Mouse (Mus musculus): ENCODE measurements around the gene Dtx3. TPM values are rescaled to one million over a fixed set of nuclear protein-coding genes. Genes with fewer than 3 reads are reported as not detected.

Dtx3 gene
- polyA plus RNA-seq, 1 experiment, result 126 TPM

DNA sequence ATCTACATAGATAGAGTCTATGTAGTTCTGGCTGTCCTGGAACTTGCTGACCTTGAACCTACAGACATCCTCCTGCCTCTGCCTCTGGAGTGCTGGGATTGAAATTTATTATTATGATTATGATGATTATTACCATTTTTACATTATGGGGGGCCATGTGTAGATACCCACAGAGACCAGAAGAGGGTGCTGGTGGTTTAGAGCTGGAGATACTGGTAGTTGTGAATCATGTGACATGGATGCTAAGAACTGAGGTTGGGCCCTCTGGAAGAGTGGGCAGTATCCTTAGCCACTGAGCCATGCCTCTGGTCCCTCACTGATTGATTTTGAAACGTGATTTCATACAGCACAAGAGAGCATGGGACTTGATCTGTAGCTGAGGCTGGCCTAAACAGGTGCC lies 9.1 kb downstream of the Dtx3 start:
- H3K4me1 ChIP-seq (ENCODE audit: control insufficient read depth, insufficient read depth, low read length), result peaks cover 30% of the 10 kb centered on the region
- no peak overlapping the region for H3K27ac ChIP-seq (ENCODE audit: control insufficient read depth, insufficient read depth, low read depth, low read length)
- no peaks in the 10 kb centered on the region for H3K27me3 ChIP-seq (ENCODE audit: control insufficient read depth, insufficient read depth, low read length)
- no peak for TF ChIP-seq POLR2A (IDR thresholded peaks at IDR 0.05; ENCODE audit: control insufficient read depth, low read depth, low read length)
- TF ChIP-seq CTCF (IDR thresholded peaks at IDR 0.05; ENCODE audit: control insufficient read depth, insufficient read depth, insufficient replicate concordance, low read depth, low read length), result no peak
- no peaks in the 10 kb centered on the region for H3K36me3 ChIP-seq (ENCODE audit: control insufficient read depth, insufficient read depth, low read length)
- H3K4me3 ChIP-seq (ENCODE audit: control insufficient read depth, low read depth, low read length), result no peak overlapping the region

DNA sequence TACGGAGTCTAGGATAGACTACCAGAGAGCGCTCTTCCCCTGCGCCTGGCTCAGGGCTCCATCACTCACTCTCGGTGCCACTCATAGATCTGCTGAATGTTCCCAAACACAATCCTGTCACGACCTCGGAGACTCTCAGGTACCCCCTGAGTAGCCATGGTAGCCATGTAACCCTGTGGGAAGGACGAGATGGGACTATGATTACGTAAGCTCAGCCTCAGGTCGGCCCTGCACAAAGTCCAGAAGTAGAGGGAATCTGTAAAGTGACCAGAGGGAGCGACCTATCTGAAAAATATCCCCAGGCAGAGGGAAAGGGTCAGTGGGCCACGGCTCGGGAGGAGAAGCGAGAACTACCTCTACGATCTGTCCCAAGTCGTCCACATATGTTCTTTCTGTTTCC lies 10.0 kb downstream of the Dtx3 start:
- Histone ChIP-seq H3K27ac (ENCODE audit: control insufficient read depth, insufficient read depth, low read depth, low read length) (no peak overlapping the region), H3K4me1 (ENCODE audit: control insufficient read depth, insufficient read depth, low read length) (peaks cover 23% of the 10 kb centered on the region), H3K27me3 (ENCODE audit: control insufficient read depth, insufficient read depth, low read length) (no peaks in the 10 kb centered on the region), H3K4me3 (ENCODE audit: control insufficient read depth, low read depth, low read length) (no peak overlapping the region), H3K36me3 (ENCODE audit: control insufficient read depth, insufficient read depth, low read length) (no peaks in the 10 kb centered on the region)
- TF ChIP-seq CTCF (IDR thresholded peaks at IDR 0.05; ENCODE audit: control insufficient read depth, insufficient read depth, insufficient replicate concordance, low read depth, low read length), result no peak
- no peak for TF ChIP-seq POLR2A (IDR thresholded peaks at IDR 0.05; ENCODE audit: control insufficient read depth, low read depth, low read length)

DNA sequence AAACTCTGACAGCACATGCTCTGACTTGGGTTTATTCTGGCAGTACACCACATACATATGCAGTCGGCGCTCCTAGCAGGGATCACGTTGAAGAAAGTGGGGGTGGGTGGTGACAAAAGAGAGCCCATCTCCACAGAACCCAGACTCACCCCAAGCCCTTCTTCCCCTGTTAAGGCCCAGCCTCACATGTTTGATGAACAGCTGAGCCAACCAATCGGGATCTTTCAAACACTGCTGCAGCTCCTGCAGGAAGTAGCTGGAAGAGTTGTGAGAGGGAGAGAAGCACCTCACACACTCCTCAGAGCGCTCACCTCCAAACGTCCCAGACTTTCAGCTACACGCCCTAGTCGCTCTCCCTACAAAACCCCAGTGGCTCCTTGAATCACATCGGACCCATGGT lies 10.4 kb downstream of the Dtx3 start:
- Histone ChIP-seq H3K4me1 (ENCODE audit: control insufficient read depth, insufficient read depth, low read length) (peaks cover 23% of the 10 kb centered on the region), H3K4me3 (ENCODE audit: control insufficient read depth, low read depth, low read length) (no peak overlapping the region), H3K27ac (ENCODE audit: control insufficient read depth, insufficient read depth, low read depth, low read length) (no peak overlapping the region), H3K36me3 (ENCODE audit: control insufficient read depth, insufficient read depth, low read length) (no peaks in the 10 kb centered on the region), H3K27me3 (ENCODE audit: control insufficient read depth, insufficient read depth, low read length) (no peaks in the 10 kb centered on the region)
- TF ChIP-seq POLR2A (IDR thresholded peaks at IDR 0.05; ENCODE audit: control insufficient read depth, low read depth, low read length), result no peak
- TF ChIP-seq CTCF (IDR thresholded peaks at IDR 0.05; ENCODE audit: control insufficient read depth, insufficient read depth, insufficient replicate concordance, low read depth, low read length), result no peak

DNA sequence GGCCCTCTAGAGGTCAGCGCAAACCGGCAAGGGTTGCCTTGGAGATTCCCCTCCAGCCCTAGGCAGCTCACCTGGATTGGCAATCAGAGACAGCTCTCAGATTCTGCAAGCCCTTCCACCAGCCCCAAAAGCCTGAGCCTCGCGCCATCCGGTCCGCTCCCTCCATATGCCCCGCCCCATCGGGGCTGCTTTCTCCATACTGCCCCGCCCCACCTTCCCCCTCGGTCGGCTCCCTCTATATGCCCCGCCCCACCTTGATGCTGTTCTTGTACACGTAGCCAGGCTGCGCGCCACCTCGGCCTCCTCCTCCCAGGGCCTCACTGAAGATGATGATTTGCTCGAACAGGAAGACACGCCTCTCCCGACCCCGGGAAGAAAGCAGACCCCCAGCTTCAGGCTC lies 11.8 kb downstream of the Dtx3 start:
- TF ChIP-seq CTCF (IDR thresholded peaks at IDR 0.05; ENCODE audit: control insufficient read depth, insufficient read depth, insufficient replicate concordance, low read depth, low read length) (no peak), POLR2A (IDR thresholded peaks at IDR 0.05; ENCODE audit: control insufficient read depth, low read depth, low read length) (no peak)
- H3K4me3 ChIP-seq (ENCODE audit: control insufficient read depth, low read depth, low read length), result no peak overlapping the region
- H3K27me3 ChIP-seq (ENCODE audit: control insufficient read depth, insufficient read depth, low read length), result no peaks in the 10 kb centered on the region
- H3K27ac ChIP-seq (ENCODE audit: control insufficient read depth, insufficient read depth, low read depth, low read length), result no peak overlapping the region
- H3K4me1 ChIP-seq (ENCODE audit: control insufficient read depth, insufficient read depth, low read length), result peaks cover 24% of the 10 kb centered on the region
- no peaks in the 10 kb centered on the region for H3K36me3 ChIP-seq (ENCODE audit: control insufficient read depth, insufficient read depth, low read length)

DNA sequence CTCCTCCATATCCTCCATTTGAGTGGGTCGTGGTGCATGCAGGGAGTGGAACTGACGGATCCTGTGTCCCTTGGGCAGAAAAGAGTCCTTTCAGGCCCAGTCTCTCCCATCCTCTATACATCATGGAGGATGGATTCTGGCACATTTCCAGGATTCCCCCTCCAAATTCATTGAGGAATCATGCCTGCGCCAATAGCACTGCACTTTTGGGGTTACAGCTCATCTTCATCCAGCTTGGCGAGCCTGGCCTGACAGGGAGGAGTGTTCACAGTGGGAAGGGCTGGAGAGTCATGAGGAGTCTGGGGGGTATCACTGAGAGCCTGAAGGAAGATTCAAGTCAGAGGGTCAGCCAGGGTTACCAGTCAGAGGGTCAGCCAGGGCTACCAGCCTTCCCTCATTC lies 12.9 kb downstream of the Dtx3 start:
- H3K27me3 ChIP-seq (ENCODE audit: control insufficient read depth, insufficient read depth, low read length), result no peaks in the 10 kb centered on the region
- no peak overlapping the region for H3K4me3 ChIP-seq (ENCODE audit: control insufficient read depth, low read depth, low read length)
- H3K36me3 ChIP-seq (ENCODE audit: control insufficient read depth, insufficient read depth, low read length), result no peaks in the 10 kb centered on the region
- H3K27ac ChIP-seq (ENCODE audit: control insufficient read depth, insufficient read depth, low read depth, low read length), result no peak overlapping the region
- no peak for TF ChIP-seq CTCF (IDR thresholded peaks at IDR 0.05; ENCODE audit: control insufficient read depth, insufficient read depth, insufficient replicate concordance, low read depth, low read length)
- TF ChIP-seq POLR2A (IDR thresholded peaks at IDR 0.05; ENCODE audit: control insufficient read depth, low read depth, low read length), result no peak
- peaks cover 32% of the 10 kb centered on the region for H3K4me1 ChIP-seq (ENCODE audit: control insufficient read depth, insufficient read depth, low read length)

DNA sequence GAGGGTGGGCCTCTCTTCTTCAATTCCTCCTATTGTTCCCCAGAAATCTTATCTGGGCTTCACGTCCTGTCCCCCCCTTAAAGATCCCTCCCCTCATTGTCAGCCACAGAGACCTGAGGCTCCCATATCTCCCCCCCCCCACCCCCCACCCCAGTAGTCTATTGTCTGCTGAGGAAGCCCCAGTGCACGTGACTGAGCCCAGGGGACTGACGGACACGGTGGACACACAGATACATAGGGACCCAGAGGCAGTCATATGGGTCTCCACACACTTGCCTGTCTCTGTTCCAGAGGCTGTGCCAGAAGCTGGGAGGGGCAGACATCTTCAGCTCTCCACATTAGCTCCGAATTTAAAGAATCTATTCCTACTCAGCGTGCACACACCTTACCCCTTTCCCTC lies 14.0 kb downstream of the Dtx3 start:
- Histone ChIP-seq H3K27ac (ENCODE audit: control insufficient read depth, insufficient read depth, low read depth, low read length) (no peak overlapping the region), H3K4me3 (ENCODE audit: control insufficient read depth, low read depth, low read length) (no peak overlapping the region), H3K27me3 (ENCODE audit: control insufficient read depth, insufficient read depth, low read length) (no peaks in the 10 kb centered on the region; the same call in 1 of the 2 replicates), H3K4me1 (ENCODE audit: control insufficient read depth, insufficient read depth, low read length) (peaks cover 35% of the 10 kb centered on the region), H3K36me3 (ENCODE audit: control insufficient read depth, insufficient read depth, low read length) (no peaks in the 10 kb centered on the region)
- TF ChIP-seq POLR2A (IDR thresholded peaks at IDR 0.05; ENCODE audit: control insufficient read depth, low read depth, low read length) (no peak), CTCF (IDR thresholded peaks at IDR 0.05; ENCODE audit: control insufficient read depth, insufficient read depth, insufficient replicate concordance, low read depth, low read length) (no peak)

DNA sequence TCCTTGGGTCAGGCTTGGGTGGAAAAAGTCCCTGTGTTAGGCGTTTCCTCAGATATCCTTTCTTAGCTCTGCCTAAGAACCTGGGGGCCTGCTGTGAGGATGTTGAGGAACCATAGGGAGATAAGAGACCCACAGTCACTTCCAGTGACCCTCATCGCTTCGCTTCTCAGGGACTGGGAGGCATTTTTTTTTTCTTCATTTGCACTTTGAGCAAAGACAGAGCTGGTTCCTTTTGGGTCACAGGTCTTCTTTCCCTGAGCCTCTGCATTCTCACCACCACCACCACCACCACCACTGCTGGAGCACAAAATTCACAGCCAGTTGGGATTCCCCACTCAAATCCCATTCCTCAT lies 14.9 kb downstream of the Dtx3 start:
- no peak overlapping the region for H3K4me3 ChIP-seq (ENCODE audit: control insufficient read depth, low read depth, low read length)

More for the DNA sequence above, 14.9 kb downstream of the Dtx3 start:
- Histone ChIP-seq H3K4me1 (ENCODE audit: control insufficient read depth, insufficient read depth, low read length) (peaks cover 35% of the 10 kb centered on the region), H3K27me3 (ENCODE audit: control insufficient read depth, insufficient read depth, low read length) (no peaks in the 10 kb centered on the region; the same call in 1 of the 2 replicates), H3K27ac (ENCODE audit: control insufficient read depth, insufficient read depth, low read depth, low read length) (no peak overlapping the region), H3K36me3 (ENCODE audit: control insufficient read depth, insufficient read depth, low read length) (no peaks in the 10 kb centered on the region)
- TF ChIP-seq POLR2A (IDR thresholded peaks at IDR 0.05; ENCODE audit: control insufficient read depth, low read depth, low read length) (no peak), CTCF (IDR thresholded peaks at IDR 0.05; ENCODE audit: control insufficient read depth, insufficient read depth, insufficient replicate concordance, low read depth, low read length) (no peak)
